Mouse (Mus musculus) thymus, adult 2 months (tissue): ENCODE measurements at regions not wholly inside any gene's neighbourhood (a gene's known extent, or its start where the extent isn't known, plus 50 kb on each side); places are given as distances from the start of the nearest gene placed in this dataset.

Source experiments
- DNase-seq: peaks from one replicate; pipeline ENCODE4 v3.0.0; 2021
- H3K27ac ChIP-seq: fragments of 200-500 bp; 2 replicates; pipeline ENCODE4 v1.5.1; 2012; ENCODE audit warnings: low read length, control low read depth; ENCODE audit not compliant: control insufficient read depth, insufficient read depth
- H3K27me3 ChIP-seq: fragments of 200-500 bp; 2 replicates; pipeline ENCODE4 v1.6.1; 2012; ENCODE audit warnings: mild to moderate bottlenecking, low read length, moderate library complexity, mixed read lengths; ENCODE audit not compliant: control insufficient read depth, insufficient read depth
- H3K36me3 ChIP-seq: fragments of 200-500 bp; 2 replicates; pipeline ENCODE4 v1.6.1; 2012; ENCODE audit warnings: mild to moderate bottlenecking, low read length, moderate library complexity; ENCODE audit not compliant: control insufficient read depth, insufficient read depth
- H3K4me1 ChIP-seq: fragments of 200-500 bp; replicated peaks from 2 replicates; pipeline ENCODE4 v1.6.1; 2012; ENCODE audit warnings: low read length; ENCODE audit not compliant: control insufficient read depth, insufficient read depth
- H3K4me3 ChIP-seq: fragments of 200-500 bp; 2 replicates; pipeline ENCODE4 v1.5.1; 2012; ENCODE audit warnings: mild to moderate bottlenecking, low read length, control low read depth, moderate library complexity; ENCODE audit not compliant: control insufficient read depth, insufficient read depth
- CTCF ChIP-seq: fragments of 200-500 bp; IDR thresholded peaks from 2 replicates; pipeline ENCODE4 v1.5.1; 2012; ENCODE audit warnings: mild to moderate bottlenecking, control low read depth, low read length, moderate library complexity, borderline replicate concordance; ENCODE audit not compliant: control insufficient read depth, poor library complexity, insufficient read depth; ENCODE audit errors: extremely low read depth
- POLR2A ChIP-seq: fragments of 200-500 bp; IDR thresholded peaks from 2 replicates; pipeline ENCODE4 v1.6.1; 2012; ENCODE audit warnings: mild to moderate bottlenecking, low read length, control low read depth, moderate library complexity; ENCODE audit not compliant: control insufficient read depth, poor library complexity, insufficient read depth; ENCODE audit errors: extremely low read depth
- WGBS: fragments of 180-500 bp; shearing (Covaris S2); methylation state at CpG from one replicate; pipeline ENCODE4 v1.1.7; 2018; 5-methylcytosine and 5-hydroxymethylcytosine counted together

GRCm38 (mm10) chr11:117059981-117060705, 54.8 kb upstream of the Sec14l1 start:
- no peak for DNase-seq
- 51% methylated on average over 19 of the region's 19 CpGs for WGBS

GRCm38 (mm10) chr11:117060706-117061337, 54.1 kb upstream of the Sec14l1 start:
- no peak for DNase-seq
- Histone ChIP-seq H3K4me3 (no peak overlapping the region), H3K4me1 (no peaks in the 10 kb centered on the region), H3K36me3 (no peaks in the 10 kb centered on the region), H3K27me3 (no peaks in the 10 kb centered on the region), H3K27ac (no peak overlapping the region)
- 35% methylated on average over 9 of the region's 9 CpGs for WGBS
- no peak for TF ChIP-seq CTCF
- no peak for TF ChIP-seq POLR2A

More at GRCm38 (mm10) chr11:117059981-117060705, 54.8 kb upstream of the Sec14l1 start:
- TF ChIP-seq POLR2A (no peak), CTCF (no peak)
- H3K27me3 ChIP-seq, result no peaks in the 10 kb centered on the region
- H3K4me3 ChIP-seq, result no peak overlapping the region
- H3K36me3 ChIP-seq, result no peaks in the 10 kb centered on the region
- H3K27ac ChIP-seq, result no peak overlapping the region
- no peaks in the 10 kb centered on the region for H3K4me1 ChIP-seq

- no peak for DNase-seq
- Histone ChIP-seq H3K36me3 (no peaks in the 10 kb centered on the region), H3K4me1 (no peaks in the 10 kb centered on the region), H3K27ac (no peak overlapping the region), H3K27me3 (no peaks in the 10 kb centered on the region), H3K4me3 (no peak overlapping the region)
- WGBS, result 70% methylated on average over 14 of the region's 14 CpGs
- TF ChIP-seq POLR2A (no peak), CTCF (no peak)
These were observed 52.0 kb upstream of the Sec14l1 start for GRCm38 (mm10) chr11:117062772-117063499.
